Mouse (Mus musculus) megakaryocyte, embryonic 14.5 days (primary cell): ENCODE results near the gene Krt72.

ENCODE experiments used
- FLI1 ChIP-seq: IDR thresholded peaks from 2 replicates; pipeline ENCODE4 v1.6.1; 2012; ENCODE audit warnings: low read length, inconsistent platforms, mixed read lengths
- GATA1 ChIP-seq: IDR thresholded peaks from 3 replicates; pipeline ENCODE4 v1.6.1; 2012; ENCODE audit warnings: mixed read lengths, low read length, inconsistent platforms, borderline replicate concordance

GRCm38 (mm10) chr15:101802296-101802835 lies 16.1 kb upstream of the Krt72 start, which contains the start of gene Krt73:
- no peak for TF ChIP-seq FLI1
- no peak for TF ChIP-seq GATA1
